Mouse (Mus musculus) 3T3-L1 (cell line): ENCODE measurements around the gene Mmp20.

Source experiments
- DNase-seq: peaks from one replicate; pipeline ENCODE4 v3.0.0-alpha.2; 2015; ENCODE audit warnings: low read depth, low spot score

The Mmp20 gene

GRCm38 (mm10) chr9:7689799-7690198, 61.8 kb downstream of the Mmp20 start:
- no peak for DNase-seq

DNA sequence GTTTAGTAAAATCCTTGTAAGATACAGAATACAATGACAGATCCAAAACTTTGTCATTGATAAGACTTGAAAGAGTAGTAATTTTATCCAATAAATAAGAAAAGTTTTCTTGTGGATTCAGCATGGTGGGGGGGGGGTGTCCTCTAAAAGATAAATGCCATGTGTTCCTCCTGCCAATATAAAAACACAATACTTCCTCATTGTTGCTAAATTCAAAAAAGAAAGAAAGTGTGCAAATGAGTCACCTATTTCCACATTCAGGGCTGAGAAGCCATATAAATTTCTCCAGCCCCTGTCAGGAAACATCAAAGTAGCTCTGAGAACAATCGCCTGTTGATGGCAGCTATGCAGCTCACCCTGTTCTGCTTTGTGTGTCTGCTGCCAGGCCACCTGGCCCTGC, 63.8 kb downstream of the Mmp20 start, which contains the start of gene Mmp7:
Gene Mmp7 (plus strand): TSS at position 301 of the 400 bp plus-strand sequence.
- DNase-seq: no peak

DNA sequence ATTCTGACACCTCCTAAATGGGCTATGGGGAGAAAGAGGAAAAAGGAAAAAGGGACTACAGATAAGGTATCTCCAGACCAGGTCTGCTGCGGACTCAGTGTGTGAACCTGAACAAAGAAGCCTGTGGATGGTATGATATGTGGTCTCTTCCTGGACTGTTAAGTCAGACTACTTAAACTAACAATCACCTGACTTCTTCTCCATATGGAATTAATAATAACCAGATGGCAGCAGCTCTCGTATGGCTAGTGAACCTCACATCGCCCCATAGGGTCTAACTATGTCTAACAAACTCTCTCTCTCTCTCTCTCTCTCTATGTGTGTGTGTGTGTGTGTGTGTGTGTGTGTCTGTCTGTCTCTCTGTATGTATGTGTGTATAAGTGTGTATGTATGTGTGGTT, 65.9 kb downstream of the Mmp20 start:
- no peak for DNase-seq

DNA sequence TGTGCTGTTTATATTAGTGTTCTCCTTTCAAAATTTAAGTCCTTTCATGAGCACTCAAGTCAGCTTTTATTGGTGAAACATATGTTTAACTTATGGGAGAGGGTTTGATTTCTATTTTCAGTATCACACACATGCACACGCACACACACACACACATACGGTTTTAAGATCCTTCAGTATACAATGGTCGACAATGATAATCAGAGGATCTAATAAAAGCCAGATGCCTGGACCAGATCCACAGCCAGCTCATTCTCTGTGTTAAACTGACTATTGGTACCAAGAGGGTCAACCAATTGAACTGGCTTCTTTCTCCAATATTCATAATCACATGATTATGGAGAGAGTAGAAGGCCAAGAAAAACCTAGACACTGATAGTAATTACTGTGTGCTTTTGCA, 67.6 kb downstream of the Mmp20 start:
- no peak for DNase-seq

- DNase-seq: no peak
Measured at GRCm38 (mm10) chr9:7708698-7709097, 80.7 kb downstream of the Mmp20 start.

GRCm38 (mm10) chr9:7711196-7711595, 83.2 kb downstream of the Mmp20 start:
- DNase-seq: no peak

DNA sequence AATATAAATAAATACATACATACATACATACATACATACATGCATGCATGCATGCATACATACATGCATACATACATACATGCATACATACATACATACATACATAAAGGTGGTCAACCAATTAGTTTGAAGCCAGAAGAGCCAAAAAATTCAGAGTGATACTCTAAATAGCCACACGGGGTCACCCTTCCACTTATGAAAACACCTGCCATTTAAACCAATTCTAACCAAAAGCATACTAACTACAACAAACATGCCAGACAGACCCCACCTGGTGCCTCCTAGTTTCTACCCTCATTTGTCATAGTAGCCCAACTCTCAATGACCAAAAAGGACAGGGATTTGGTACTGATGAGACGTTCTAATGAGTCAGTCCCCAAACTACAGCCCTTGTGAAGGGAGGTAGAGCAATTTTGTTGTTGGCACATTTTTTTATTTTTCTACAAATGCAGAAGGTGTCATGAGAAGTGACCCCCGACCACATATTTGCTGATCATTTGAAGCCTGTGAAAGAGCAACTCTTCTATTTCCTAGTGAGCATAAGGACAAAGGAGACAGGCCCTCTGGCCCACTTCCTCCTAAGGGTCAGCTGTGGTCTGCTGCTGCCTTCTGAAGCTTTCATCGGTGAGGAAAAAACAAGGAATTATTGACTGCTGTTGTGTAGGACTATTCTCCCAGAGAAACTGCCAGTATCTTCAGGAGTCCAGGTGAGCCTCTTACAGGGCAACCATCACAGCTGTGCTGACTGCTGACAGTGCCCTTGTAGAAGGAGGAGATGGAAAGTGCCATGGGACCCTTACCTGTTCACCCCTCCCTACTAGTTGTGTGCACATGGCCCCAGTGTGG, 86.3 kb downstream of the Mmp20 start:
- peak; percentile 74 for DNase-seq

DNA sequence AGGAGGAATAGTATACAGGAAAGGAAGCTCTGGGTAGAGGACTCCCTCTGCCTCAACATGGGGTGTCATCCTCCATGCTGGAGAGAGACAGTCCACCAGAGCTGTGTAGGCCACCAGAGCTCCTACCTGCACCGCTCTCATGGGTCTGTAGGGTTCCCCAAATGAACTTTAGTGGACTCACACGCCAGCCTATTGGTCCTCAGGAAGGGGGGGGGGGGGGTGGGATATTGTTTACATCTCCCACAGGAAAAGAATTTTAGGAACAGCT, 86.8 kb downstream of the Mmp20 start:
- no peak for DNase-seq

DNA sequence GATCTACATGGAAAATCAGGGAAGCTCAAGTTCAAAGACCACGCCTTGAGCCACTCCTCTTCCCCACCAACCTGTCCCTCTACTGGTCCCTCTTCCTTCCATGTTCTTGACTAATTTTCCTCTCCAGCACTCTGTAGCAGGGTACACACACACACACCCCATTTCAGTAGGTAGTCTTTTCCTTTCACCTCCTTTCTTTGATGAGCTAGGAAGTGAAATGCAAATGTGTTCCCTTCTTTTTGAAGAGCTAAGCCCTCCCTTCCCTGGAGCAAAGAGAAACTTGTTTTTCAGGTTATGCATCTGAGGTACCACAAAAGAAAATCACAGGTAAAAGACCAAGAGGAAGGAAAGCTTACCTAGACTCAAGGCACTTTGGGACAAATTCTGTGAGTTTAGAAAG, 93.5 kb downstream of the Mmp20 start:
- DNase-seq: no peak
